Mouse (Mus musculus) midbrain, embryonic 15.5 days (tissue): ENCODE measurements around the gene Serinc5. TPM values are rescaled to one million over a fixed set of nuclear protein-coding genes. Genes with fewer than 3 reads are reported as not detected.
A peak's percentile ranks its signal among the peaks of the same experiment; 100 is the strongest.

Experiments
- ATAC-seq: fragments of 200-750 bp; cut with Nextera tagmentation; replicated peaks from 2 replicates; pipeline ENCODE4 v1.8.0; 2017; ENCODE audit warnings: moderate TSS enrichment
- H3K27ac ChIP-seq: fragments of 300-500 bp; sonication (generic); 2 replicates; pipeline ENCODE4 v1.5.1; 2015; ENCODE audit warnings: mild to moderate bottlenecking, inconsistent platforms
- H3K27me3 ChIP-seq: fragments of 300-500 bp; sonication (generic); replicated peaks from 2 replicates; pipeline ENCODE4 v1.6.1; 2015; ENCODE audit warnings: inconsistent platforms
- H3K36me3 ChIP-seq: fragments of 300-500 bp; sonication (generic); replicated peaks from 2 replicates; pipeline ENCODE4 v1.6.1; 2015; ENCODE audit warnings: inconsistent platforms
- H3K4me1 ChIP-seq: fragments of 300-500 bp; sonication (generic); 2 replicates; pipeline ENCODE4 v1.6.1; 2015; ENCODE audit warnings: inconsistent platforms
- H3K4me2 ChIP-seq: fragments of 300-500 bp; sonication (generic); 2 replicates; pipeline ENCODE4 v1.6.1; 2015; ENCODE audit warnings: inconsistent platforms, mild to moderate bottlenecking, moderate library complexity
- H3K4me3 ChIP-seq: fragments of 300-500 bp; sonication (generic); 2 replicates; pipeline ENCODE4 v1.5.1; 2015; ENCODE audit warnings: mild to moderate bottlenecking, inconsistent platforms
- H3K9ac ChIP-seq: fragments of 300-500 bp; sonication (generic); 2 replicates; pipeline ENCODE4 v1.6.1; 2015; ENCODE audit warnings: mild to moderate bottlenecking, inconsistent platforms
- H3K9me3 ChIP-seq: fragments of 300-500 bp; sonication (generic); 2 replicates; pipeline ENCODE4 v1.6.1; 2016; ENCODE audit warnings: inconsistent platforms
- WGBS: fragments of 180-500 bp; shearing (Covaris S2); methylation state at CpG from one replicate; pipeline ENCODE4 v1.1.7; 2015; ENCODE audit warnings: mixed read lengths; 5-methylcytosine and 5-hydroxymethylcytosine counted together
- polyA plus RNA-seq: library from polyadenylated mRNA; unstranded; fragments of >200 nt; fragmentation: Nextera tagmentation; extraction: Ambion mirVana; gene quantifications from 2 replicates; pipeline ENCODE4 v1.2.1, GENCODE M21; 2015

The Serinc5 gene
- polyA plus RNA-seq, 1 experiment from 2014 or later = 18.6 TPM

GRCm38 (mm10) chr13:92697141-92697540, 86.2 kb downstream of the Serinc5 start:
- Histone ChIP-seq H3K36me3 (no peaks in the 10 kb centered on the region), H3K4me2 (no peak overlapping the region), H3K27me3 (no peaks in the 10 kb centered on the region), H3K9ac (no peak overlapping the region), H3K4me1 (peaks cover 4% of the 10 kb centered on the region; the same call in 1 of the 2 replicates), H3K4me3 (no peak overlapping the region), H3K27ac (no peak overlapping the region), H3K9me3 (no peaks in the 10 kb centered on the region)
- 85% methylated on average over 4 of the region's 4 CpGs for WGBS
- ATAC-seq = no peak

GRCm38 (mm10) chr13:92698781-92699180, 87.9 kb downstream of the Serinc5 start:
- Histone ChIP-seq H3K4me2 (no peak overlapping the region), H3K4me1 (peaks cover 4% of the 10 kb centered on the region; the same call in 1 of the 2 replicates), H3K27ac (no peak overlapping the region), H3K9me3 (no peaks in the 10 kb centered on the region), H3K27me3 (no peaks in the 10 kb centered on the region), H3K9ac (no peak overlapping the region), H3K36me3 (no peaks in the 10 kb centered on the region), H3K4me3 (no peak overlapping the region)
- WGBS = 52% methylated on average over 9 of the region's 9 CpGs
- no peak for ATAC-seq

- Histone ChIP-seq H3K27ac (no peak overlapping the region), H3K27me3 (no peaks in the 10 kb centered on the region), H3K36me3 (no peaks in the 10 kb centered on the region), H3K4me1 (peaks cover 4% of the 10 kb centered on the region; the same call in 1 of the 2 replicates), H3K4me2 (no peak overlapping the region), H3K9ac (no peak overlapping the region), H3K4me3 (no peak overlapping the region), H3K9me3 (no peaks in the 10 kb centered on the region)
- no peak for ATAC-seq
- 88% methylated on average over 6 of the region's 6 CpGs for WGBS
Measured at GRCm38 (mm10) chr13:92699395-92699794, 88.5 kb downstream of the Serinc5 start.

- no peaks in the 10 kb centered on the region for H3K36me3 ChIP-seq
- no peaks in the 10 kb centered on the region for H3K9me3 ChIP-seq
- no peak overlapping the region for H3K9ac ChIP-seq
- no peak for ATAC-seq
- H3K4me2 ChIP-seq = no peak overlapping the region
- no peaks in the 10 kb centered on the region for H3K27me3 ChIP-seq
- 80% methylated on average over 5 of the region's 5 CpGs for WGBS
- H3K4me3 ChIP-seq = no peak overlapping the region
- H3K27ac ChIP-seq = no peak overlapping the region
- H3K4me1 ChIP-seq = no peaks in the 10 kb centered on the region
Measured at GRCm38 (mm10) chr13:92702035-92702434, 91.1 kb downstream of the Serinc5 start.

- Histone ChIP-seq H3K9me3 (no peaks in the 10 kb centered on the region), H3K4me1 (no peaks in the 10 kb centered on the region), H3K4me2 (no peak overlapping the region), H3K27me3 (no peaks in the 10 kb centered on the region), H3K36me3 (0 out of 2 replicates have a peak, but pooled peaks cover 2% of the 10 kb centered on the region), H3K9ac (no peak overlapping the region), H3K4me3 (no peak overlapping the region), H3K27ac (no peak overlapping the region)
- ATAC-seq = peak; percentile 83
- 28% methylated on average over 8 of the region's 8 CpGs for WGBS
Measured at GRCm38 (mm10) chr13:92703241-92704027, 92.5 kb downstream of the Serinc5 start.

- Histone ChIP-seq H3K36me3 (0 out of 2 replicates have a peak, but pooled peaks cover 4% of the 10 kb centered on the region), H3K4me3 (no peak overlapping the region), H3K4me2 (no peak overlapping the region), H3K27me3 (no peaks in the 10 kb centered on the region), H3K27ac (no peak overlapping the region), H3K9me3 (no peaks in the 10 kb centered on the region), H3K4me1 (no peaks in the 10 kb centered on the region), H3K9ac (no peak overlapping the region)
- WGBS = 51% methylated on average over 7 of the region's 7 CpGs
- ATAC-seq = no peak
Measured at GRCm38 (mm10) chr13:92704189-92704588, 93.3 kb downstream of the Serinc5 start.

GRCm38 (mm10) chr13:92705016-92705535, 94.2 kb downstream of the Serinc5 start:
- Histone ChIP-seq H3K27me3 (no peaks in the 10 kb centered on the region), H3K4me1 (no peaks in the 10 kb centered on the region), H3K9ac (no peak overlapping the region), H3K4me2 (no peak overlapping the region), H3K4me3 (no peak overlapping the region), H3K9me3 (no peaks in the 10 kb centered on the region), H3K36me3 (0 out of 2 replicates have a peak, but pooled peaks cover 4% of the 10 kb centered on the region), H3K27ac (no peak overlapping the region)
- WGBS = 94% methylated on average over 7 of the region's 7 CpGs
- no peak for ATAC-seq

- Histone ChIP-seq H3K27me3 (no peaks in the 10 kb centered on the region), H3K4me2 (no peak overlapping the region), H3K4me3 (no peak overlapping the region), H3K27ac (no peak overlapping the region), H3K36me3 (0 out of 2 replicates have a peak, but pooled peaks cover 4% of the 10 kb centered on the region), H3K9me3 (no peaks in the 10 kb centered on the region), H3K4me1 (no peaks in the 10 kb centered on the region), H3K9ac (no peak overlapping the region)
- ATAC-seq = no peak
- 91% methylated on average over 9 of the region's 9 CpGs for WGBS
Measured at GRCm38 (mm10) chr13:92706342-92707061, 95.6 kb downstream of the Serinc5 start.

GRCm38 (mm10) chr13:92707941-92708340, 97.0 kb downstream of the Serinc5 start:
- H3K4me1 ChIP-seq = no peaks in the 10 kb centered on the region
- H3K9ac ChIP-seq = no peak overlapping the region
- no peak for ATAC-seq
- H3K4me2 ChIP-seq = no peak overlapping the region
- H3K36me3 ChIP-seq = 0 out of 2 replicates have a peak, but pooled peaks cover 4% of the 10 kb centered on the region
- H3K4me3 ChIP-seq = no peak overlapping the region
- 59% methylated on average over 2 of the region's 2 CpGs for WGBS
- no peaks in the 10 kb centered on the region for H3K9me3 ChIP-seq
- no peaks in the 10 kb centered on the region for H3K27me3 ChIP-seq
- no peak overlapping the region for H3K27ac ChIP-seq

- H3K4me2 ChIP-seq = no peak overlapping the region
- H3K36me3 ChIP-seq = 0 out of 2 replicates have a peak, but pooled peaks cover 4% of the 10 kb centered on the region
- no peak for ATAC-seq
- H3K9ac ChIP-seq = no peak overlapping the region
- no peaks in the 10 kb centered on the region for H3K9me3 ChIP-seq
- no peak overlapping the region for H3K27ac ChIP-seq
- no peaks in the 10 kb centered on the region for H3K4me1 ChIP-seq
- no peaks in the 10 kb centered on the region for H3K27me3 ChIP-seq
- H3K4me3 ChIP-seq = no peak overlapping the region
- WGBS = 64% methylated on average over 1 of the region's 1 CpGs
Measured at GRCm38 (mm10) chr13:92708466-92708865, 97.6 kb downstream of the Serinc5 start.

GRCm38 (mm10) chr13:92709535-92709934, 98.6 kb downstream of the Serinc5 start:
- Histone ChIP-seq H3K27me3 (no peaks in the 10 kb centered on the region), H3K27ac (no peak overlapping the region), H3K36me3 (0 out of 2 replicates have a peak, but pooled peaks cover 4% of the 10 kb centered on the region), H3K4me3 (no peak overlapping the region), H3K9me3 (no peaks in the 10 kb centered on the region), H3K4me2 (no peak overlapping the region), H3K4me1 (no peaks in the 10 kb centered on the region), H3K9ac (no peak overlapping the region)
- 11% methylated on average over 3 of the region's 3 CpGs for WGBS
- ATAC-seq = no peak

- Histone ChIP-seq H3K4me3 (no peak overlapping the region), H3K36me3 (0 out of 2 replicates have a peak, but pooled peaks cover 4% of the 10 kb centered on the region), H3K4me2 (no peak overlapping the region), H3K27ac (no peak overlapping the region), H3K4me1 (no peaks in the 10 kb centered on the region), H3K27me3 (no peaks in the 10 kb centered on the region), H3K9me3 (no peaks in the 10 kb centered on the region), H3K9ac (no peak overlapping the region)
- ATAC-seq = no peak
- 70% methylated on average over 1 of the region's 1 CpGs for WGBS
Measured at GRCm38 (mm10) chr13:92710361-92710760, 99.5 kb downstream of the Serinc5 start.
